Mouse (Mus musculus) limb, embryonic 14.5 days (tissue): ENCODE results near the gene Gpkow. TPM values are rescaled to one million over a fixed set of nuclear protein-coding genes. Genes with fewer than 3 reads are reported as not detected.

ENCODE experiments used
- ATAC-seq: fragments of 200-750 bp; cut with Nextera tagmentation; 2 replicates; pipeline ENCODE4 v1.8.0; 2017; ENCODE audit warnings: low read depth, moderate number of reproducible peaks, moderate TSS enrichment; ENCODE audit not compliant: low FRiP score
- DNase-seq: peaks from one replicate; pipeline ENCODE4 v3.0.0-alpha.2; 2015; ENCODE audit warnings: low spot score
- H3K27ac ChIP-seq: fragments of 300-500 bp; sonication (generic); replicated peaks from 2 replicates; pipeline ENCODE4 v1.5.1; 2014; ENCODE audit warnings: low read depth, mild to moderate bottlenecking, low read length, moderate library complexity, mixed read lengths
- H3K27me3 ChIP-seq: fragments of 300-500 bp; sonication (generic); 2 replicates; pipeline ENCODE4 v1.6.1; 2014; ENCODE audit warnings: low read length, mixed read lengths; ENCODE audit not compliant: control insufficient read depth, insufficient read depth
- H3K36me3 ChIP-seq: fragments of 300-500 bp; sonication (generic); 2 replicates; pipeline ENCODE4 v1.6.1; 2014; ENCODE audit warnings: mild to moderate bottlenecking, low read length, moderate library complexity, mixed read lengths; ENCODE audit not compliant: control insufficient read depth, insufficient read depth
- H3K4me1 ChIP-seq: fragments of 300-500 bp; sonication (generic); 2 replicates; pipeline ENCODE4 v1.6.1; 2014; ENCODE audit warnings: antibody characterized with exemption, low read length, mixed read lengths; ENCODE audit not compliant: control insufficient read depth, insufficient read depth
- H3K4me2 ChIP-seq: fragments of 300-500 bp; sonication (generic); replicated peaks from 2 replicates; pipeline ENCODE4 v1.6.1; 2014; ENCODE audit warnings: low read depth, mild to moderate bottlenecking, low read length, moderate library complexity; ENCODE audit not compliant: severe bottlenecking
- H3K4me3 ChIP-seq: fragments of 300-500 bp; sonication (generic); replicated peaks from 2 replicates; pipeline ENCODE4 v1.5.1; 2014; ENCODE audit warnings: low read length
- H3K9ac ChIP-seq: fragments of 300-500 bp; sonication (generic); 2 replicates; pipeline ENCODE4 v1.6.1; 2014; ENCODE audit warnings: mild to moderate bottlenecking, low read depth, low read length, moderate library complexity; ENCODE audit not compliant: severe bottlenecking
- H3K9me3 ChIP-seq: fragments of 300-500 bp; sonication (generic); 2 replicates; pipeline ENCODE4 v1.6.1; 2016; ENCODE audit warnings: low read length; ENCODE audit not compliant: control insufficient read depth
- POLR2A ChIP-seq: fragments of 200-500 bp; IDR thresholded peaks from 2 replicates; pipeline ENCODE4 v1.8.0; 2012; ENCODE audit warnings: inconsistent platforms, mild to moderate bottlenecking, moderate library complexity, borderline replicate concordance; ENCODE audit not compliant: insufficient read depth, insufficient read length; ENCODE audit errors: extremely low read depth
- WGBS: fragments of 180-500 bp; shearing (Covaris S2); extraction: QIAGEN DNeasy Blood & Tissue Kit; methylation state at CpG from one replicate; pipeline ENCODE4 v1.1.7; 2014; 5-methylcytosine and 5-hydroxymethylcytosine counted together
- polyA plus RNA-seq, 2 experiments: library from polyadenylated mRNA; depleted of rRNA in 1 of 2; stranded (reverse) in 1 of 2; unstranded in 1 of 2; fragments of >200 nt; fragmentation: Nextera tagmentation in 1 of 2; extraction: Ambion mirVana in 1 of 2; gene quantifications; 2 replicates each; pipeline versions ENCODE4 v1.2.1 to v1.2.3; 2012 to 2014

Gpkow gene
- polyA plus RNA-seq, 2 experiments: 28.9 to 37.8 TPM

GRCm38 (mm10) chrX:7658785-7659589, 37.9 kb upstream of the Gpkow start:
- no peak for TF ChIP-seq POLR2A
- Histone ChIP-seq H3K4me1 (no peaks in the 10 kb centered on the region), H3K27me3 (no peaks in the 10 kb centered on the region), H3K9ac (no peak overlapping the region), H3K27ac (no peak overlapping the region), H3K9me3 (no peaks in the 10 kb centered on the region), H3K4me2 (peak overlapping the region; percentile 46; the same call in 1 of the 2 replicates), H3K36me3 (0 out of 2 replicates have a peak, but pooled peaks cover 3% of the 10 kb centered on the region), H3K4me3 (peak overlapping the region; percentile 44)
- ATAC-seq (0 out of 2 replicates have a peak, but pooled peaks have one; percentile 12), DNase-seq (no peak)
- 43% methylated on average over 11 of the region's 11 CpGs for WGBS

- DNase-seq (no peak), ATAC-seq (no peak)
- Histone ChIP-seq H3K36me3 (peaks cover 9% of the 10 kb centered on the region; the same call in 1 of the 2 replicates), H3K27me3 (no peaks in the 10 kb centered on the region), H3K4me3 (no peak overlapping the region), H3K9me3 (no peaks in the 10 kb centered on the region), H3K4me1 (no peaks in the 10 kb centered on the region), H3K27ac (no peak overlapping the region), H3K9ac (no peak overlapping the region), H3K4me2 (no peak overlapping the region)
- TF ChIP-seq POLR2A: no peak
- WGBS: 73% methylated on average over 4 of the region's 4 CpGs
Observed at GRCm38 (mm10) chrX:7661086-7661485, 35.8 kb upstream of the Gpkow start.

GRCm38 (mm10) chrX:7662936-7663335, 34.0 kb upstream of the Gpkow start:
- WGBS: 75% methylated on average over 3 of the region's 3 CpGs
- no peak overlapping the region for H3K9ac ChIP-seq
- no peak overlapping the region for H3K4me3 ChIP-seq
- H3K4me1 ChIP-seq: no peaks in the 10 kb centered on the region
- H3K9me3 ChIP-seq: no peaks in the 10 kb centered on the region
- no peak for ATAC-seq
- H3K27me3 ChIP-seq: no peaks in the 10 kb centered on the region
- H3K27ac ChIP-seq: no peak overlapping the region
- peaks cover 14% of the 10 kb centered on the region for H3K36me3 ChIP-seq
- no peak for TF ChIP-seq POLR2A
- no peak for DNase-seq
- no peak overlapping the region for H3K4me2 ChIP-seq

GRCm38 (mm10) chrX:7664791-7665190, 32.1 kb upstream of the Gpkow start:
- H3K27ac ChIP-seq: no peak overlapping the region
- DNase-seq: no peak
- no peak overlapping the region for H3K4me2 ChIP-seq
- no peaks in the 10 kb centered on the region for H3K9me3 ChIP-seq
- no peaks in the 10 kb centered on the region for H3K4me1 ChIP-seq
- ATAC-seq: no peak
- no peaks in the 10 kb centered on the region for H3K27me3 ChIP-seq
- peaks cover 14% of the 10 kb centered on the region for H3K36me3 ChIP-seq
- no peak for TF ChIP-seq POLR2A
- no peak overlapping the region for H3K9ac ChIP-seq
- H3K4me3 ChIP-seq: no peak overlapping the region
- WGBS: 90% methylated on average over 11 of the region's 11 CpGs

GRCm38 (mm10) chrX:7665739-7666502, 31.0 kb upstream of the Gpkow start:
- WGBS: 76% methylated on average over 21 of the region's 21 CpGs
- Histone ChIP-seq H3K9me3 (no peaks in the 10 kb centered on the region), H3K36me3 (peaks cover 14% of the 10 kb centered on the region), H3K4me2 (no peak overlapping the region), H3K4me3 (no peak overlapping the region), H3K4me1 (no peaks in the 10 kb centered on the region), H3K9ac (no peak overlapping the region), H3K27me3 (no peaks in the 10 kb centered on the region), H3K27ac (no peak overlapping the region)
- DNase-seq (no peak), ATAC-seq (no peak)
- no peak for TF ChIP-seq POLR2A
